Mouse (Mus musculus): ENCODE results near the gene Terf2.

DNA sequence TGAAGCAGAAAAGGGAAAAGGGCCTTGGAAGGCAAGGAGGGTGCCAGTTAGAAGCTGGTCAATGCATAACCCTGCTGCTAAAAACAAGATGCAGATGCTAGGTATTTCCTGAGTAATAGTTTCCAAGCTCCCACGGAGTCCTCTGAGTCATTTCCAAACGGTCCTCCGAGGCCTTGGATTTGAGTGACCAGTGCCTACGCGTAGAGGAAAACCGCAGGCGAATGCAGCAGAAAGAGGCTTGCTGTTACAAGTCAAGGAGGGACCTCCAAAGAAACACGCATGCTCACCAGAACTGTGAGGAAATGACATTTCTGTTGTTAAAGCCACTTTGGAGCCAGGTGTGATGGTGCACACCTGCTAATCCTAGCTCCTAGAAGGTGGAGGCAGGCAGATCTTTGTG is 72.9 kb downstream of the Terf2 start:
- TF ChIP-seq CTCF (conservative IDR thresholded peaks at IDR 0.05; ENCODE audit: insufficient read depth, insufficient read length, low read depth, low read length) (no peak), POLR2A (IDR thresholded peaks at IDR 0.05; ENCODE audit: low read depth, low read length) (no peak)
